Mouse (Mus musculus) cerebellum, adult 2 months (tissue): Measurements from ENCODE around the gene Qpct.

Source experiments
- CTCF ChIP-seq: fragments of 200-500 bp; IDR thresholded peaks from 2 replicates; pipeline ENCODE4 v1.5.1; 2011; ENCODE audit warnings: low read depth, mild to moderate bottlenecking, control low read depth, low read length, moderate library complexity, borderline replicate concordance; ENCODE audit not compliant: insufficient read depth
- POLR2A ChIP-seq: fragments of 200-500 bp; IDR thresholded peaks from 2 replicates; pipeline ENCODE4 v1.6.1; 2011; ENCODE audit warnings: low read length, control low read depth, borderline replicate concordance; ENCODE audit not compliant: insufficient read depth

GRCm38 (mm10) chr17:79099866-79100265 lies 48.2 kb downstream of the Qpct start:
- TF ChIP-seq CTCF (no peak), POLR2A (no peak)
